Mouse (Mus musculus): ENCODE results near the gene Arhgap24. TPM values are rescaled to one million over a fixed set of nuclear protein-coding genes. Genes with fewer than 3 reads are reported as not detected.

Arhgap24 gene
- polyA plus RNA-seq, 1 experiment = 4.2 TPM

- TF ChIP-seq POLR2A (IDR thresholded peaks at IDR 0.05; ENCODE audit: low read depth, low read length) = no peak
- TF ChIP-seq CTCF (IDR thresholded peaks at IDR 0.05; ENCODE audit: extremely low read depth, insufficient read depth, insufficient read length, insufficient replicate concordance) = no peak
- H3K4me1 ChIP-seq (ENCODE audit: control insufficient read depth, insufficient read depth, insufficient read length) = no peaks in the 10 kb centered on the region
- no peaks in the 10 kb centered on the region for H3K36me3 ChIP-seq (ENCODE audit: control insufficient read depth, insufficient read depth, low read length)
- 69% methylated on average over 5 of the region's 5 CpGs for WGBS
- DNase-seq (ENCODE audit: low read depth in 1 of 2, low spot score in 2 of 2) = no peak
- no peak overlapping the region for H3K27ac ChIP-seq (ENCODE audit: insufficient read depth, low read length)
- no peak overlapping the region for H3K4me3 ChIP-seq (ENCODE audit: extremely low read depth, insufficient read depth, insufficient read length)
- H3K27me3 ChIP-seq (ENCODE audit: control insufficient read depth, insufficient read depth, low read length) = no peaks in the 10 kb centered on the region
These were observed 270.6 kb downstream of the Arhgap24 start for GRCm38 (mm10) chr5:102751661-102752307.

DNA sequence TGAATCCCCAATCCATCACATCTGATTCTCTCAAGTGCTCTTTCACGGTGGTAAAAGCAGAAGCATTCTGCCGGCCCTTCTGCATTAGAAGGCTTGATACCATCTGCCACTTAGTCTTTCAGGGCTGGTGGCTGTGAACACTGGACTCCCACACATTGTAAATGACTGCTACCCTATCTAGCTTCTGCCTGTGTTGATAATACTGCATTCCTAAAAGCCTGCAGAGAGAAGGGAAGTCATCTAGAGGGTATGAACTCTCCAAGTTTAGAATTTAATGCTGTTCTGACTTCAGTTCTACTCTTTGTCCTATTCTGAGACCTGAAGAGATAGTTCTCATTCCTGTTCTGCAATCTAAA is 271.1 kb downstream of the Arhgap24 start:
- no peak for TF ChIP-seq CTCF (IDR thresholded peaks at IDR 0.05; ENCODE audit: extremely low read depth, insufficient read depth, insufficient read length, insufficient replicate concordance)
- no peak for TF ChIP-seq POLR2A (IDR thresholded peaks at IDR 0.05; ENCODE audit: low read depth, low read length)
- H3K36me3 ChIP-seq (ENCODE audit: control insufficient read depth, insufficient read depth, low read length) = no peaks in the 10 kb centered on the region
- no peak overlapping the region for H3K27ac ChIP-seq (ENCODE audit: insufficient read depth, low read length)
- no peaks in the 10 kb centered on the region for H3K4me1 ChIP-seq (ENCODE audit: control insufficient read depth, insufficient read depth, insufficient read length)
- DNase-seq (ENCODE audit: low read depth in 1 of 2, low spot score in 2 of 2) = no peak
- 26% methylated on average over 2 of the region's 2 CpGs for WGBS
- H3K4me3 ChIP-seq (ENCODE audit: extremely low read depth, insufficient read depth, insufficient read length) = no peak overlapping the region
- no peaks in the 10 kb centered on the region for H3K27me3 ChIP-seq (ENCODE audit: control insufficient read depth, insufficient read depth, low read length)

GRCm38 (mm10) chr5:102757040-102757439 is 275.8 kb downstream of the Arhgap24 start:
- WGBS = 73% methylated on average over 6 of the region's 6 CpGs
- no peak overlapping the region for H3K4me3 ChIP-seq (ENCODE audit: extremely low read depth, insufficient read depth, insufficient read length)
- no peak for TF ChIP-seq POLR2A (IDR thresholded peaks at IDR 0.05; ENCODE audit: low read depth, low read length)
- no peak for TF ChIP-seq CTCF (IDR thresholded peaks at IDR 0.05; ENCODE audit: extremely low read depth, insufficient read depth, insufficient read length, insufficient replicate concordance)
- no peaks in the 10 kb centered on the region for H3K36me3 ChIP-seq (ENCODE audit: control insufficient read depth, insufficient read depth, low read length)
- no peaks in the 10 kb centered on the region for H3K4me1 ChIP-seq (ENCODE audit: control insufficient read depth, insufficient read depth, insufficient read length)
- no peak overlapping the region for H3K27ac ChIP-seq (ENCODE audit: insufficient read depth, low read length)
- DNase-seq (ENCODE audit: low read depth in 1 of 2, low spot score in 2 of 2) = no peak
- no peaks in the 10 kb centered on the region for H3K27me3 ChIP-seq (ENCODE audit: control insufficient read depth, insufficient read depth, low read length)

DNA sequence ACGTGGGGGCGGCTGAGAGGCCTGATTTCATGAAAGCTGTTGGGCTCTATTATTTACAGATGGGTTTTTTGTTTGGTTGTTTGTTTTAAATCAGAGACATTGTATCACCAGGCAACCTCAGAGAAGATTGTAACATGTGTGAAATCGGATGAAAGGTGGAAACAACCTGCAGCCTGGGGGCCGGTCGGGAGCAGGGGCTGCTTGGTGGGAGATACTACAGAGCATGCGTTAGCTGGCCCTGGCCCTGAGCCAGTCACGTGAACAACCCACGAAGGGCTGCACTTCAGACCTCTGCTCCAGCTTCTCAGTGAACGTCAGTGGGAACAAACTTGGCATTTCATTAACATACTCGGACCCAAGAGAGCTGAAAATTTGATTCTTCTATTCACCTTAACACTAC is 284.5 kb downstream of the Arhgap24 start:
- TF ChIP-seq CTCF (IDR thresholded peaks at IDR 0.05; ENCODE audit: extremely low read depth, insufficient read depth, insufficient read length, insufficient replicate concordance) (no peak), POLR2A (IDR thresholded peaks at IDR 0.05; ENCODE audit: low read depth, low read length) (no peak)
- Histone ChIP-seq H3K4me3 (ENCODE audit: extremely low read depth, insufficient read depth, insufficient read length) (no peak overlapping the region), H3K36me3 (ENCODE audit: control insufficient read depth, insufficient read depth, low read length) (no peaks in the 10 kb centered on the region), H3K27me3 (ENCODE audit: control insufficient read depth, insufficient read depth, low read length) (no peaks in the 10 kb centered on the region), H3K27ac (ENCODE audit: insufficient read depth, low read length) (no peak overlapping the region), H3K4me1 (ENCODE audit: control insufficient read depth, insufficient read depth, insufficient read length) (no peaks in the 10 kb centered on the region)
- 90% methylated on average over 10 of the region's 10 CpGs for WGBS
- no peak for DNase-seq (ENCODE audit: low read depth in 1 of 2, low spot score in 2 of 2)

DNA sequence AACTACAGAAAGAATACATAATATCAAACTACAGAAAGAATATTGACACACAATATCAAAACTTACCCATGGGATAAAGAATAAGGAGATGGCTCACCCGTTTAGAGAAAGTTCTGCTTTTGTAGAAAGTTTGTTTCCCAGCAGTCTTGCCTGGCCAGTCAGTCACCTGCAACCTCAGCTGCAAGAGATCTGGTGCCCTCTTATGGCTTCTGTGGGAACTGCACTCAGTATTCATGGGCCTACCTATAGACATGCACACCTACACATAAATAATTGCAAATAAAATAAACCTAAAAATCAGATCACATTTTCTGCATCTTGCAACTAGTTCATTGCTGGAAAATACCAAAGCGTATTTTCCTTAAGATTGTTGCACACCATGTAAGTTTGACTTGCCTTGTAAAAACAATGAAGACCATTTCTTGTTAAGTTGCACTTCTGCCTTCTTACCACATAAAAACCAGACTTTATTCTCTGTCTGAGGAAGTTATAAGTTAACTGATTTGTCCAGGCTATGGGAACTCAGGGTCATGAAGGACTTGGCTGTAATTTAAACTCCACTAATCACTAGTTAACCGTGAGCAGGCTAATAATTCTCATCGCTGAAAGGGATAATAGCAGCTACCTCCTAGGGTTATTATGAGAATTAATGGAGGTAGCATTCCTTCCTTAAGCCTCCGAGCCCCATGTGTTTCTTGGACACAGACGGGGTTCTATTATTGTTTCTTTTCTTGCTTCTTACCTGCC is 285.3 kb downstream of the Arhgap24 start:
- DNase-seq (ENCODE audit: low read depth in 1 of 2, low spot score in 2 of 2) = peak; percentile 14 to 27
- H3K4me1 ChIP-seq (ENCODE audit: control insufficient read depth, insufficient read depth, insufficient read length) = no peaks in the 10 kb centered on the region
- H3K27ac ChIP-seq (ENCODE audit: insufficient read depth, low read length) = no peak overlapping the region
- WGBS = 83% methylated on average over 6 of the region's 6 CpGs
- H3K36me3 ChIP-seq (ENCODE audit: control insufficient read depth, insufficient read depth, low read length) = no peaks in the 10 kb centered on the region
- no peaks in the 10 kb centered on the region for H3K27me3 ChIP-seq (ENCODE audit: control insufficient read depth, insufficient read depth, low read length)
- no peak overlapping the region for H3K4me3 ChIP-seq (ENCODE audit: extremely low read depth, insufficient read depth, insufficient read length)
- no peak for TF ChIP-seq POLR2A (IDR thresholded peaks at IDR 0.05; ENCODE audit: low read depth, low read length)
- peak; percentile 46; the same call in 1 of the 2 replicates for TF ChIP-seq CTCF (IDR thresholded peaks at IDR 0.05; ENCODE audit: extremely low read depth, insufficient read depth, insufficient read length, insufficient replicate concordance)

GRCm38 (mm10) chr5:102767058-102767444 is 285.9 kb downstream of the Arhgap24 start:
- 92% methylated on average over 4 of the region's 4 CpGs for WGBS
- Histone ChIP-seq H3K4me1 (ENCODE audit: control insufficient read depth, insufficient read depth, insufficient read length) (no peaks in the 10 kb centered on the region), H3K27ac (ENCODE audit: insufficient read depth, low read length) (no peak overlapping the region), H3K4me3 (ENCODE audit: extremely low read depth, insufficient read depth, insufficient read length) (no peak overlapping the region), H3K36me3 (ENCODE audit: control insufficient read depth, insufficient read depth, low read length) (no peaks in the 10 kb centered on the region), H3K27me3 (ENCODE audit: control insufficient read depth, insufficient read depth, low read length) (no peaks in the 10 kb centered on the region)
- TF ChIP-seq CTCF (IDR thresholded peaks at IDR 0.05; ENCODE audit: extremely low read depth, insufficient read depth, insufficient read length, insufficient replicate concordance) (no peak), POLR2A (IDR thresholded peaks at IDR 0.05; ENCODE audit: low read depth, low read length) (no peak)
- DNase-seq (ENCODE audit: low read depth in 1 of 2, low spot score in 2 of 2) = no peak

GRCm38 (mm10) chr5:102767822-102768221 is 286.6 kb downstream of the Arhgap24 start:
- Histone ChIP-seq H3K4me1 (ENCODE audit: control insufficient read depth, insufficient read depth, insufficient read length) (no peaks in the 10 kb centered on the region), H3K27ac (ENCODE audit: insufficient read depth, low read length) (no peak overlapping the region), H3K4me3 (ENCODE audit: extremely low read depth, insufficient read depth, insufficient read length) (no peak overlapping the region), H3K36me3 (ENCODE audit: control insufficient read depth, insufficient read depth, low read length) (no peaks in the 10 kb centered on the region), H3K27me3 (ENCODE audit: control insufficient read depth, insufficient read depth, low read length) (no peaks in the 10 kb centered on the region)
- no peak for DNase-seq (ENCODE audit: low read depth in 1 of 2, low spot score in 2 of 2)
- TF ChIP-seq POLR2A (IDR thresholded peaks at IDR 0.05; ENCODE audit: low read depth, low read length) = no peak
- TF ChIP-seq CTCF (IDR thresholded peaks at IDR 0.05; ENCODE audit: extremely low read depth, insufficient read depth, insufficient read length, insufficient replicate concordance) = no peak
- 86% methylated on average over 7 of the region's 7 CpGs for WGBS

Measured in spleen, adult 2 months (tissue).